ENCODE assay signal across 13 mouse cellular contexts in the genomic region with DNA sequence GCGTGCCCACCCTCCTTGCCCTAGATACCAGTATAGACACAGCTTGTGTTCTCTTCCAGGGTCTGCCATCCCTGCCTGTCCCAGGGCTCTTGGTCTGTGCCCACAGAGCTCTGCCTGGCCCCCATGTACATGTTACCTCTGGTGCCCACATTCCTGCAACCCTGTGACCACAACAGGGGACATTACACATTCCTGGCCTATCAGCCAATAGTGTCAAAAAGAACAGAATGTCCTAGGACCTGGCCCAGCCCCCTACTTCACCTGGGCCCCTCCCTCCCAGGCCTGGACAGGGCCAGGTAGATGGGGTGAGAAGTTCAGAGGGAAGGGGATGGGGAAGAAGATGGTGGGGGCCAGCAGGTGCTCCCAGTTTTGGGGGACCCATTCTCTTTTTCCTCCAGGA. TPM values are rescaled to one million over a fixed set of nuclear protein-coding genes. Genes with fewer than 3 reads are reported as not detected.
DNase-seq lines count a peak whose midpoint lies in the region; ATAC-seq and TF ChIP-seq lines count a peak whose summit lies in the region.
"Had no signal": no experiment of that assay in that cellular context is flagged by ENCODE, and none has a peak within 500 bp of the region (broad histone marks: within the 10 kb centered on the region; RNA-seq: fewer than 3 reads in every experiment).

A gene (plus strand): TSS at position 337 of the 400 bp plus-strand sequence.

- no peak within 1 kb of the TSS for H3K9ac ChIP-seq in liver, embryonic 11.5 days (ENCODE audit: low read depth, low read length)
- 0 out of 2 replicates have a peak within 1 kb of the TSS, but pooled peaks have one; percentile 18 for H3K9ac ChIP-seq in heart, postnatal 0 days (replicated peaks; ENCODE audit: low read depth, low read length)
- H3K9ac ChIP-seq: forebrain, embryonic 15.5 days had no signal

- H3K9me3 ChIP-seq in liver, embryonic 11.5 days (ENCODE audit: control insufficient read depth, low read length) = no peaks in the 10 kb centered on the region
- H3K9me3 ChIP-seq in heart, postnatal 0 days (replicated peaks; ENCODE audit: control insufficient read depth, low read length) = no peaks in the 10 kb centered on the region
- no peaks in the 10 kb centered on the region for H3K9me3 ChIP-seq in limb, embryonic 10.5 days (replicated peaks)
- H3K9me3 ChIP-seq: forebrain, embryonic 15.5 days had no signal

- TF ChIP-seq EP300 in heart, postnatal 0 days (IDR thresholded peaks at IDR 0.05; ENCODE audit: low read depth) = peak; percentile 61; the same call in 1 of the 2 replicates

- no peak within 1 kb of the TSS for H3K27ac ChIP-seq in liver, embryonic 11.5 days (ENCODE audit: low read depth, low read length)
- no peak within 1 kb of the TSS for H3K27ac ChIP-seq in heart, postnatal 0 days (ENCODE audit: low read depth)
- no peak within 1 kb of the TSS for H3K27ac ChIP-seq in limb, embryonic 10.5 days
- H3K27ac ChIP-seq: forebrain, embryonic 15.5 days had no signal

- intact Hi-C loops in left cerebral cortex, postnatal 10 days (cut with DNase I) = no loop called here

- H3K4me2 ChIP-seq in liver, embryonic 11.5 days = no peak within 1 kb of the TSS
- no peak within 1 kb of the TSS; the same call in 1 of the 2 replicates for H3K4me2 ChIP-seq in heart, postnatal 0 days (ENCODE audit: low read depth, low read length)
- H3K4me2 ChIP-seq: forebrain, embryonic 15.5 days had no signal

- peaks cover 32% of the 10 kb centered on the region for H3K27me3 ChIP-seq in liver, embryonic 11.5 days (replicated peaks; ENCODE audit: control insufficient read depth, insufficient read depth, low read length)
- H3K27me3 ChIP-seq in heart, postnatal 0 days (ENCODE audit: control insufficient read depth, insufficient read depth, low read length) = peaks cover 31% of the 10 kb centered on the region
- H3K27me3 ChIP-seq in limb, embryonic 10.5 days (ENCODE audit: low read depth, poor library complexity, severe bottlenecking) = peaks cover 65% of the 10 kb centered on the region

- ATAC-seq in liver, embryonic 11.5 days (replicated peaks; ENCODE audit: low FRiP score) = no peak
- peak; percentile 66; the same call in 1 of the 2 replicates for ATAC-seq in heart, postnatal 0 days (ENCODE audit: insufficient read depth, low read depth)
- ATAC-seq: forebrain, embryonic 15.5 days had no signal

- DNase-seq in liver, embryonic 11.5 days (ENCODE audit: low spot score) = no peak
- DNase-seq in liver = no peak
- DNase-seq in heart, postnatal 0 days (ENCODE audit: low spot score) = no peak
- no peak for DNase-seq in limb, embryonic 10.5 days (ENCODE audit: low spot score)
- peak; percentile 70 to 85 for DNase-seq in lung, postnatal 4 days
- no peak for DNase-seq in left cerebral cortex, postnatal 10 days (ENCODE audit: extremely low spot score in 1 of 2, low spot score in 2 of 2)
- DNase-seq in layer of hippocampus, adult 9-11 months = no peak
- DNase-seq in spleen, postnatal 4 days (ENCODE audit: low spot score in 2 of 2) = no peak
- DNase-seq: adrenal gland, postnatal 36 days; cerebellum, postnatal 14 days; left cerebral cortex, postnatal 4 days; right cerebral cortex, postnatal 4 days had no signal

- WGBS in liver, embryonic 11.5 days = 64% methylated on average over 1 of the region's 1 CpGs
- WGBS in heart, postnatal 0 days = 81% methylated on average over 1 of the region's 1 CpGs
- 83% methylated on average over 1 of the region's 1 CpGs for WGBS in limb, embryonic 10.5 days

- H3K4me3 ChIP-seq in liver, embryonic 11.5 days (ENCODE audit: low read depth, low read length) = 0 out of 2 replicates have a peak within 1 kb of the TSS, but pooled peaks have one; percentile 10
- H3K4me3 ChIP-seq in heart, postnatal 0 days (ENCODE audit: low read depth, low read length) = no peak within 1 kb of the TSS
- H3K4me3 ChIP-seq in limb, embryonic 10.5 days = peak within 1 kb of the TSS; percentile 2; the same call in 1 of the 2 replicates
- H3K4me3 ChIP-seq: forebrain, embryonic 15.5 days had no signal

- H3K36me3 ChIP-seq in liver, embryonic 11.5 days (ENCODE audit: control insufficient read depth, insufficient read depth, low read length) = no peaks in the 10 kb centered on the region
- no peaks in the 10 kb centered on the region for H3K36me3 ChIP-seq in heart, postnatal 0 days (replicated peaks; ENCODE audit: control insufficient read depth, insufficient read depth, low read length)
- H3K36me3 ChIP-seq in limb, embryonic 10.5 days = no peaks in the 10 kb centered on the region
- H3K36me3 ChIP-seq: forebrain, embryonic 15.5 days had no signal

- 0 out of 2 replicates have a peak, but pooled peaks cover 3% of the 10 kb centered on the region for H3K4me1 ChIP-seq in liver, embryonic 11.5 days (replicated peaks; ENCODE audit: control insufficient read depth, insufficient read depth, low read length)
- peaks cover 13% of the 10 kb centered on the region for H3K4me1 ChIP-seq in heart, postnatal 0 days (ENCODE audit: control insufficient read depth, insufficient read depth)
- H3K4me1 ChIP-seq in limb, embryonic 10.5 days = peaks cover 12% of the 10 kb centered on the region
- H3K4me1 ChIP-seq: forebrain, embryonic 15.5 days had no signal

- no peak for TF ChIP-seq CTCF in heart, postnatal 0 days (IDR thresholded peaks at IDR 0.05; ENCODE audit: low read depth)

RNA-seq across cellular contexts. Expression of the gene that starts here (rescaled TPM):
- polyA plus RNA-seq in liver, embryonic 11.5 days (2014; fragmentation: Nextera tagmentation; extraction: Ambion mirVana) = 0.55 and 0.74 TPM in 2 replicates
- 0.46 and 1.3 TPM in 2 replicates for total RNA-seq in heart, postnatal 0 days (2014; rRNA removed; ENCODE audit: low replicate concordance)
- polyA plus RNA-seq in heart, postnatal 0 days (2015; fragmentation: Nextera tagmentation; extraction: Ambion mirVana) = 0.37 and 0.46 TPM in 2 replicates
- 1.0 and 1.6 TPM in 2 replicates for polyA plus RNA-seq in limb, embryonic 10.5 days (2016; fragmentation: Nextera tagmentation; extraction: Ambion mirVana)
- total RNA-seq in left cerebral cortex, postnatal 10 days (2021) = 1 to 10 TPM; 2.0 to 2.3 TPM

Comparison
In these comparisons a context has a peak if more than half of its experiments do, and no peak if none do; other contexts are left out.
1. DNase-seq: peak in lung, postnatal 4 days (2 of 2); none in liver, embryonic 11.5 days (single experiment), liver (single experiment), heart, postnatal 0 days (single experiment), limb, embryonic 10.5 days (single experiment), left cerebral cortex, postnatal 10 days (0 of 2), layer of hippocampus, adult 9-11 months (single experiment) and spleen, postnatal 4 days (0 of 2).